Mouse (Mus musculus) lung, adult 2 months (tissue): Measurements from ENCODE around the gene Cldn9.
A peak's percentile ranks its signal among the peaks of the same experiment; 100 is the strongest.

Source experiments
- CTCF ChIP-seq: fragments of 200-500 bp; IDR thresholded peaks from 2 replicates; pipeline ENCODE4 v1.5.1; 2011; ENCODE audit warnings: mild to moderate bottlenecking, low read length, control low read depth; ENCODE audit not compliant: insufficient read depth
- POLR2A ChIP-seq: fragments of 200-500 bp; IDR thresholded peaks from 2 replicates; pipeline ENCODE4 v1.6.1; 2011; ENCODE audit warnings: low read depth, mild to moderate bottlenecking, control low read depth, low read length, borderline replicate concordance; ENCODE audit errors: extremely low read depth

- TF ChIP-seq POLR2A: peak; percentile 87; the same call in 1 of the 2 replicates
- no peak for TF ChIP-seq CTCF
Observed at GRCm38 (mm10) chr17:23673424-23674073, 10.3 kb downstream of the Cldn9 start, which contains the start of the genes Hcfc1r1 and Thoc6.
